Mouse (Mus musculus) lung, postnatal 14 days (tissue): ENCODE data around the gene Trank1.

Source experiments
- DNase-seq: peaks from one replicate; pipeline ENCODE4 v3.0.0; 2021

The Trank1 gene

DNA sequence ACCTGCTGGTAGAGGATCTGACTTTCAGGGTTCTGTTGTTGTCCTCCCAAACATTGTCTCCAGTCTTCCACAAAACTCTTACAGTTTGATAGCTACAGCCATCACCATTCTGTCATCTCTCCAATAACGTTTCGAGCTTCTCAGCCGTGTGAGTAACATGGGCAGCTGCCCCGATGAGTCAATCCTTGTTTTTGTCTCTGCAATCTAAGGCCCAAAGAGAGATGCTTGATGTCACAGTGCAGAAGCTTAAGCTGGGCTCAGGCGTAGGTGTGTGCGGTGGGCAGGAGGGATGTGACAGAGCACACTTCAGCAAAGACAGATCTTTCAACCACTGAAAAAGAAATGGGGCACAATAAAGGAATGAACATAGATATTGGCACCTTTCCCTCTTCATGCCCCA lies 7.5 kb upstream of the Trank1 start:
- DNase-seq: no peak

DNA sequence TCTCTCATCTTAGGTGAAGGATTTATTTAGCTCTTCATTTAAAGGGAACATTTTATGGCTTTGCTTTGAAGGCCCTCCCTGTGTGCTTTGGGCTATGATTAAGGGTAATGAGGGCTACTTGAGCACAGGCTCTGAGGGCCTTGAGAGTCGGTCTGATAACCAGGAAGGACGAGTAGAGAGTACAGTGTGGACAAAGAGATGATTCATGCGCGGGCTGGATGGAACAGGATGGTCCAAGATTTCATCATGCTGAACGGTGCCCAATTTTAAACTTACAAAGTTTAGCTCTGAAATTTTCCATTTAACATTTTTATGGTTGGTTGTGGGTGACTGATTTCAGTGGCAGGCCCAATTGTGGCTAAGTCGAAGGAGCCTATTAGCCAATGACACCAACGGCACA lies 5.4 kb upstream of the Trank1 start:
- no peak for DNase-seq

DNA sequence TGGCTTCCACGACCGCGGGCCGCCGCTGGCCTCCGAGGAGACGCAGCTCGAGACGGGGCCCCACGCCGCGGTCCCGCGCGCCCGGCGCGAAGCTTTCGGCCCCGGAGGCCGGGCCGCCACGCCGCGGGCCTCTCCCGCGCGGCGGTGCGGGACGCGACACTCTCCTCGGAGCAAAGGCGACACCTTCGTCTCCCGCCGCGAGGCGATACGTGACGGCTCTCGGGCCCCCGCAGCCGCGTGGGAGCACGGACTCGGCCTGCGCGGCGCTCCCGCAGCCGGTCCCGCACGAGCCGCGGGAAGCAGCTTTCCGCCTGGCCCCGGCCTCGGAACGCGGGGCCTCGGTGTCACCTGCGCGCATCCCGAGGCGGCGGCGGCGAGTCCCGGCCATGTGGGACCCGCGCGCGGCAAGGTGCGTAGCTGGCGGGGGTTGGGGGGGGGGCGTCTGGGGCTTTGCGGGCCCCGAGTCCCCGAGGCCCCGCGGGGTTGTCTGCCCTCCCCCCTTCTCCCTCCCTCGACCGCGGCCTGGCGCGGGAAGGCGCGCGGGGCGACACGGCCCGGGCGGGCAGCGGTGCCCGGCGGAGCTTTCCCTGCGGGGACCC lies 403 bp downstream of the Trank1 start:
- no peak for DNase-seq

DNA sequence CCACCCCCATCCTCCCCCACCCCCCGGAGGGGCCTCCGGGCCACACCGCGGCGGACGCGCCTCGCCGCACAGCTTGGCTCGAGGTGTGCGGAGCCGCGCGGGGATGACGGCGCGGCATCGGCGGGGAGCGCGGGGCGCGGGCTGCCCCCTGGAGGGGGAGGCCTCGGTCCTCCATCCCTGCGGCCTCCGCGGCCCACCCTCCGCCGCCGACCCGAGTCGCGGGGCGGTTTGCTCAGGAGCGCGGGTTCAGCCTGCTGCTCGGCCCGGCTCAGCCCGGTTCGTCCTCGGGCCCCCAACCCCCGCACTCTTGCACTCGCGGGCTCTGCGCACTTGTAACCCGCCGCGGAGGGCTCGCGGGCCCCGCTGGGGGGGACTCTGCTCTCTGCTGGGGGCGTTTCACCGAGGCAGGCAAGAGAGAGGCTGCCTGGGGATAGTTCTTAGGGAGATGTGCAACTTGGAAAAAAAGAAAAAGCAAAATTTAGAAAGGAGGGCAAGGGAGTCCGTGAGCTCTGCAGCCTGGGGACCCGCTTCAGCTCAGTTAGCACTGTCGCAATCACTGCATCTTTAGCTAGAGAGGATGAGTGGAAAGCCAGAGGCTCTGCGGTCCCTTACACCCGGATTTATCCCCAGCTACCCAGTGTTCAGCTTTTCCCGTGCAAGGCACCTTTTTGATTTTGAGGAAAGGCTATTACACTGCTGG lies 1.1 kb downstream of the Trank1 start:
- DNase-seq: no peak

DNA sequence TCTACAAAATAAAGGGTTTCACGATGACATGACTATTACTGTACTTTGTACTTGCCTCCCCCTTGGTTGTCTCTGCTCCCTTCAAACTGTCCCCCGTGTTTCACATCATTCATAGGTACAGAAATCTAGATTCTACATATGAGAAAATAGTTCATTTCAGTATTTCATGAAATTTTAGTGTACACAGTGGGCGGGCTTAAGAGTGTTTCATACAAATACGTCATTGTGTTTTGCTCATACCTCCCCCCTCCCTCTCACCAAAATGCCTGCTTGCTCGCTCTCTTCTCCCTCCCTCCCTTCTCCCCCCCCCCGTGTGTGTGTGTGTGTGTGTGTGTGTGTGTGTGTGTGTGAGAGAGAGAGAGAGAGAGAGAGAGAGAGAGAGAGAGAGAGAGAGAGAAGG lies 1.8 kb downstream of the Trank1 start:
- DNase-seq: no peak

DNA sequence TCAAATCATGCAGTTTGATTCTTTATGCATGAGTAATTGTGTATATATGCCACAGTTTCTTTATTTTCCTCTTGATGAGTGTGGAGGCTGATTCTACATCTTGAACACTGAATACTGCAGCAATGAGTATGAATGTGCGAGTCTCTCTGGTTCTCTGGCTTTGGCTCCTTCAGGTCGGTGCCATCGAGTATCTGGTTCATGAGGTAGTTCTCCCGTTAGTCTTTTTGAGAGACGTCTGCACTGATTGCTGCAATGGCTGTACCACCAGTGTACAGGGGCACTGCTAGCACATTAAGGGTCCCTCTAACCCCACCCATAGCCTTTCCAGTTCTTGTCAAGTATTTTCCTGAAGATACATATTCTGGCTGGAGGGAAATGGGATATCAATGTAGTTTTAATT lies 2.3 kb downstream of the Trank1 start:
- DNase-seq: no peak

DNA sequence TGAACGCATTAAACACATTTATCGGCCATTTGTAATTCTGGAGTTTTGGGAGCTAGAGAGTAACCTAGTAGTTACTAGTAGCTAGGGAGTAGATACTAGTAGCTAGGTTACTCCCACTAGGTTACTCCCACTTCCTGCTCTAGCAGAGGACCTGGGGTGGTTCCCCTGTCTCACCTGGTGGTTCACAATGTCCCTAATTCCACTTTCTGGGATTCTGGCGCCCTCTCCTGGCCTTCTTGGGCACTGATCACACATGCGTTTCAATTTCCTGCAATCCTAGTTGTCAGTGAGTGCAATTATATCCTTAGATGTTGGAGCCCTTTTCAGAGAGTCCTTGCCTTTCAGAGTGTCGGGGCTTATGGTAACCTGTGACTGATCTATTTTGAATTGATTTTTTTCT lies 2.7 kb downstream of the Trank1 start:
- peak; percentile 53 for DNase-seq

DNA sequence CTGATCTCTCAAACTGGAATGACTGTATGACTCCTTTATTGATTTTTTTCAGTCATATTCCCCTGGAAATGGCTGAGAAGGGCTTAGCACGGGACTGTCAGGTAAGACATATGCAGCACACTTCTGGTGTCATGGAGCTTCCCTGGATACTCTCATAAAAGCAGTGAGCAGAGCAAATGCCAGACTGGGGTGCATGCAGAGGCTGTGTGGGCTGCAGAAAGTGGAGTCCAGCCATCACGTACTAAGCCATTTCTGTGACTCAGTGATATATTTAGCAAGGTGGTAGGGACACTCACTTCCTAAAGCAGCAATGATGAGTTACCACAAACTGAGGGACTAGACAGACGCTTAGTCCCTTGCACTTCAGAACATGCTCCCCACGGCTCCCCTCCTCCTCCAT lies 9.4 kb downstream of the Trank1 start:
- DNase-seq: no peak

DNA sequence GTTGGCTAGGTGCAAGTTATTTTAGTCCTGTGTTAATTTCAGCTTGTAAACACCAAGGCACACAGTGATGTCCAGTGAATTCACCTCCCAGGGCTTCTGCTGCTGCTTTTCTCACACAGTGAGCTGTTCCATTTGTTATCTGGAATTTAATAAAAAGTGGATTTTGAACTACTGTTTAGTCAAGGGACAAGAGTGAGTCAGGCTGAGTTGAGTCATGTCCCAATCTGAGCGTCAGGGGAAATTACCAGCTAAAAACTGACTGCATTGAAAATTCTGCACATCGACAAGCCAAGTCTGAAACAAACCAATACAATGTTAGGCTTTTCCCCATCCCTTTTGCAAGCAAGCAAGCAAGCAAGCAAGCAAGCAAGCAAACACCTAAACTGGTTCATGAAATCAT lies 13.3 kb downstream of the Trank1 start:
- no peak for DNase-seq

DNA sequence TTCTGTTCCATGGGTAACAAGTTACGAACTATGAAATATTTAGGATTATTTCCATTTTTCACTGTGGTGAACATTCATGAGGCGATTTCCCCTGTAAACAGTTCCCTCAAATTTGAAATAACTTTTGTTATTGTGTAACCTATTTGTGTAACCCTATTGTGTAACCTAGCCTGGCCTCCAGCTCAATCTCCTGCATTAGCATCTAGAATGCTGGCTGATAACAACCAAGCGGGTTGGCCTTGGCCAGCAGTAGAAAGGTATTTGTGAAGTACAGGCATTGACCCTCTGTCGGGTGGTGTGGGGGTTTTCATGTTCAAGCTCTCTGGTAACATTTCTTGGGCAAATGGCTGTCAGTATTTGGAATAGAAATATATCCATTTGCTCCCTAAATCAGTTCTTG lies 18.3 kb downstream of the Trank1 start:
- no peak for DNase-seq

DNA sequence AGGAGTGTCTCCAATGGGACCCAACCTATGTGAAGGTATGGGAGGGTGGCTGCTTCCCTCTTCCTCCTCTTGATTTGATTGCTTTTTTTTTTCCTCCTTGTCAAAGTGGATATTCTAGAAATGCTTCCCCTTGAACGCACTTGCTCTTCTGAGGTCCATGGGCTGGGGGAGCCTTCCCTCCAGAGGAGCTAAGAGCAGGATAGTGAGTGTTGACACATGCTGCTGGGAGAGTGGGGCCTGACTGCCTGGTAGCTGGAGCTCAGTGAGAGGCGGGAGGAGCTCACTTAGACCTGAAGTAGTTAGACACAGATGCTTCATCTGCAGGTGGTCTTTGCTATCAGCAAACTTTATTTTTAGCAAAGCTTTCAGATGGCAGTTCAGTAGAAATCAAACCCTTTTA lies 22.3 kb downstream of the Trank1 start:
- no peak for DNase-seq

DNA sequence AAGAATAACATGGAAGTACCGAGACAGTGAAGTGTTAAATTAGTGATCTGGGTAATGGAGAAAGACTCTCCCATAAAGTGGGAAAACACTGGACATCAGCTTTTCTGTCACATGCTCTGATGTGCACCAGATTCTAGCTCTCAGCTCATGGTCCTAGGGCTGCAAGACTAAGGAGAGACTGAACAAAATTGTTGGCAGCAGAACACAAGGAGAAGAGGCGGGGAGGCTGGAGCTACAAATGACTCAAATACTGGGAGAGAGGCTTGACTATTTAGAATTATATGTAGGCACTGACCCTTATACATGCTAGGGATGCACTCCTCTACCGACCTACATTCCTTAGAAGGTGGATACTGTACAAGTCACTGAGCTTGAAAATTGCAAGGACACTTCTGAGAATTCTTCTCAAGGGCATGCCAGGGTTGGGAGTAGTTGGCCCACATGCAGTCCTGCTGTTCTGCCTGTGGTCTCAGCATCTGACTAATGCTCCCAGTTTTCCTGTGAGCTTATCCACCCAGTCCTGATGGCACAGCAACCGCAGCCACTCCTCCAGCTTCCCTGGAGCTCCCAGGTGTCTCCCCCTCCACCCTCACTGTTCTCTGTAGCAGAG lies 23.1 kb downstream of the Trank1 start:
- DNase-seq: no peak

DNA sequence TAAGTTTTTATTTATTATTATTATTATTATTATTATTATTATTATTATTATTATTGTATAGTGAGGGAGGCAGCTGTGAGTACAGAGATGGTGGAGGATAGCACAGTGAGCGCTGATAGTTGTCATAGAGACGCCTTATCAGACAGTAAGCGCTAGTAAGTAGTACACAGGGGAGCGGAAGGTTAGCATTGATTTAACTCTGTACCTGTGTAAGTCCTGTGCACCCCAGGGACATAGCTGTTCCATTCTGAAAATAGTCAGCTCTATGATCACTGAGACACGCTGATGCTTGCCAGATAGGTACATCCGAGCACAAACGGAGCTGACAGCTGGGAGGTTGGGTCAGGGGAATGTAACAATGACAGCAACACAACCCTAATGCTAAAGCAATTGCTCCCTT lies 39.7 kb downstream of the Trank1 start:
- no peak for DNase-seq

DNA sequence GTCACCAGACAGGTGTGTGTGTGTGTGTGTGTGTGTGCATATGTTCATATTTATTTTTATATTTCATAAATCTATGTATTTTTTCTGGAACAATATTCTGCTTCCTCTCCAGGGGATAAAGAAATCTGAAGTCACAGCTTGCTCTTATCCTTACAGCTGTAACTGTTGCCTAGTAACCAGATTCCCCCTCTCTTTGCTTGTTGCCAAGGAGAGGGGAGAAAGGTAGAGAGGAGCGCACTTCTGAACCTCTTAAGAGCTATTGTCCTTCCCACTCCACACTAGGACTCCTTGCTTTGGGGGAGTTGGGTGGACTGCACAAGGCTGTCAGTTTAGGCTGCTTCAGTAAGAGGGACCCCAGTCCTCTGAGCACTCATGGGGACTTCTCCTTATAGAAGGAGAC lies 40.1 kb downstream of the Trank1 start:
- no peak for DNase-seq

DNA sequence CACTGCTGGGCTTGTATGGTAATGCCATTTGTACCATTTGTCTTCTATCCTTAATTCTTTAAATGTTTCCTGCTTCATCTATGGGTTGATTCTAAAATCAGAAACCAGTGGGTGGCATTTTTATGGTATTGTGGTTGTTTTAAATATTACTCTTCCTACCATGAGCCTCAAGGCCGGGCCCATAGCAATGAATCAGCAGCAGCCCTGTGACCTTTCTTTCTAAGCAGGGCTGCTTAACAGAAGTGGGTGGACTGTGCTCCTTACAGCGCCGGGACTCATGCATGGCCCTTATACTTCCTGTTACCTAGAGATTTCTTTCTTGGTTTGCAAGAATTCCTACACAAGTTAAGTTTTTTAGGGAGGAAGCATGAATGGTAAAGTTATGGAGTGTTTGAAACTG lies 41.1 kb downstream of the Trank1 start:
- DNase-seq: no peak

DNA sequence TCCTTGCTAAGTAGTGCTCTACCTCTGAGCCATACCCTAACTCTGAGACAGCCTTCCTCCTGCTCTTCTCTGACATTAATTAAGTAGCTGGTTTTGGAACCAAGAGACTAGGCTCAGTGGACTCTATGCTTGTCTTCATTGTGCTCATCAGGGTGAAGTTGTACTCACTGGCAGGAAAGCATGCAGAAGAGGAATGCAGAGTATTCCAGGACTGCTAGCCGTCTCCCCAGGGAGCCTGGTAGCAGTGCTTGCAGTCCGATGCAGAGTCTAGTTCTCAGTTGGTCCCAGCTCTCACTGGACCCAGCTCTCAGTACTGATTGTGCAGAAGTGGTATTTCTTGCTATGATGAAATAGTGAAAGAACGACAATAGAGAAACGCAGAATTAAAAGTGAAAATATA lies 43.5 kb downstream of the Trank1 start:
- DNase-seq: no peak

DNA sequence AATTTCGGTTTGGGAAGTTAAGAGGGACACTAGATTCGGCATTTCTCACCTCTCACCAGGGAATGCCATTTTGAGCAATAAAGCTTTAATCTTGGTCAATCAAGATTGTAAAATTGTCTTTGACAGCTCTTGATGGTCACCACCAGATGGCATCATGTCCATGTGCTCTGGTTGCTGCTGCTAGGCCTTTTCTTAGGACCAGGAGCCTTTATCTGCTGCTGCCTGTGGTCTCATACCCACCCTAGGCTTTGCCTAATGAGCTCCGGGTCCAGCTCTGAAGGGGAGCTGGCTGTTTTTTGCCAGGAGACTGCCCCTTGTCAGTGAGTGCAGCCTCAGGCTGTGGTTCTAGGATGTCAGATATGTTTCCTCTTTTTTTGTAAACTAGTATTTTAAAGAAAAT lies 44.8 kb downstream of the Trank1 start:
- DNase-seq: peak; percentile 7

DNA sequence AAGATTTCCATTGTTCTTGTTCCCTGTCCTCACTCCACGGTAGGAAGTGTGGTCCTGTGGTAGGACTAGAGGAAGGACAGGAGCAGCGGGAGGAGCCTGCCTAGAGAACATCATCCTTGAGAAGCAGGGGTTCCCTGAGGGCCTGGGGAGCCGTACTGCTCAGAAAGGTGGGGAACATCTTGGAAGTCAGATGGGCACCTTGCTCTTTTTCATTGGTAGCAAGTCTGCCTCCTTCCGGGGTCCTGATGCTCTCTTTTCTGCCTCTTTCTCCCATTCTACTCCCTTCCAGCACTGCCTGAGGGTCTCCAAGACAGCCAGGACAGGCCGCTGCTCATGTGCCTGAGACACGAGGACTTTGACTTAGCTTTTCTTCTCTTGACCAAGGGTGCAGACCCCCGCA lies 52.1 kb downstream of the Trank1 start:
- no peak for DNase-seq

DNA sequence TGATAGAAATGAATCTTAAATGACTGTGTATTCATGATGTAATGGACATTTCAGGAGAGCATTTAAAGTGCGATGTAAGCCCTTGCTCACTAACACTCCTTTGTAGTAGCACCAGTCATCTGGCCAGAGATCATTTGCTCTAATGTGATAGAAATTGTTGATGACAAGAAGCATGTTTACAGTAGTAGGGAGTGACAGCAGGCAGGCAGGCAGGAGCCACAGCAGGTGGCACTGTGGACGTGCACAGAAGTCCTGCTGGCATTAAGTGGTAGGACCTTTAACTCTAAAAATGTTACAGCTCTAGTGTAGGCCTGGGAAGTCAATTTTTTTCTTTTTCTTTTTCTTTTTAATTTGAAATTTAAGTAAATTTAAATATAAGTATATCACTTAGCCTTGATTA lies 56.2 kb downstream of the Trank1 start:
- DNase-seq: no peak

DNA sequence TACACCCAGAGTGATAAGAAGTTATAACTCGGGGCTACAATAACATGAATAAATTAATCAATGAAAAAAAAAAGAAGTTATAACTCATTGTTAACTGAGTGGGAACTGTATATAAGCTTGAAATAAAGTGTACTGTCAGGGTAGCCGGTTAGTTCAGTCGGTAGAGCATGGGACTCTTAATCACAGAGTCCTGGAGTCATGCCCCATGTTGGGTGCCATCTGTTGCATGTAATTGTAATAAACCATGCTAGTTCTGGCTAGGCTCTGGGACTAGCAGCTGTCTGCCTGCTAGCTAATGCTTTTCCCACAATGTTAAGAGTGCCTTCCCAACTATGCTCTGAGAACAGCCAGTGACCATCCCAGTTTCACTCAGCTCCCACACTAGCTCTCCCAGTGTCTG lies 60.5 kb downstream of the Trank1 start:
- no peak for DNase-seq

DNA sequence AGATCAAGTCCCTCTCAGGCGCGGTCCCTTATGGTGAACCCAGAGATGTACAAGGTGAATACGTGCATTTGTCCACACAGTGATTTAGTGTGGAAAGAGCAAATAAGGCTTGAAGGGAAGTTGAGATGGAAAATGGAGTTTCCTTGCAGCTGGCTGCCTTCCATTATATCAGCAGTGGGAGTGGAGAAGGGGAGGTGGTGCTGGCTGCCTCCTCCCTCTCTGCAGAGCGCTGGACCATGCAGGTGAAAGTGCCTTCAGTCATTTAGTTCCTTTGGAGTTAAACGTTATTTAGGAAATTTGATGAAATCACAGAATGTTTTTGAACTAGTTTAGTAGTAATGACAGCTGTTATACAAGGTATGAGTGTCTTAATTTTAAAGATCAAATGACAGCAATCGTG lies 66.3 kb downstream of the Trank1 start:
- no peak for DNase-seq

DNA sequence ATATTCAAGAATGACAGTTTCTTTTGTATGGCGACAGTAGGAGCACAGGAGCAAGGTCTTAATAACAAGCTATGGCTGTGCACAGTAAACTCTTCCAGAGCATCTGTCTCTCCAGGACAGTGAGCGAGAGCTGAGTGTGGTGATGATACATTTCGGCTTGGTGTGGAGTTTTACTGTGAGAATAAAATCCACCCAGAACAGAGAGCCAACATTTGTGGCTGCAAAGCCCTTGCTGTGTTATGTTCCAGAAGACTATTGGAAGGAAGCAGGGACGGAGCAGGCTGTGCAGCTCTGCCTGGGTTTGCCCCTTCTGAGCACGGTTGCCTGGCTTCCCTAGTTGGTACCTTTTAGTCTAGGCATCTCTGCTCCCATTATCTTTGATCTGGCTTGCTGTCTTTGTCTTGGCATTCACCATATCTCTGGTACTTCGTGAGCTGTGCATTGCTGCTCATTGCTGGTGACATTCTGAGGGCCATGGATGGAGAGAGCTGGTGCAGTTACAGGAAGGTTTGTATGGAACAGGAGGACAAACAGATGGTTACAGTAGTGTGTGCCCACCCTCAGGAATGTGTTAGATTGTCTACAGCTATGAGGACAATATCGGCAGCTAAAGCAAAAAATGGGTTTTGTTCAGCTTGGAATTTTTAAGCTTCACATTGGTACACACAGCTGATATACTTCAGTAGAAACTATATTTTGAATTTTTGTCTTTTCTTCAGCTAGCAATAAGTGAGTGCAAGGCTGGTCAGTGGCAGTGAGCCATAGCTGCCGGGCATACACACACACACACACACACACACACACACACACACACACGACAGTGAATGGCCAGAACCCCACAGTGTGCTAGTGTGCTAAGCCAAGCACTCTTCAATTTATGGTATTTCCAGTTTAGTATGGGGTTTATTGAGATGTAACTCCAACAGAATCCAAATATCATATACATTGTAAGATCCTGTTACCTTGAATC lies 69.8 kb downstream of the Trank1 start:
- DNase-seq: no peak

DNA sequence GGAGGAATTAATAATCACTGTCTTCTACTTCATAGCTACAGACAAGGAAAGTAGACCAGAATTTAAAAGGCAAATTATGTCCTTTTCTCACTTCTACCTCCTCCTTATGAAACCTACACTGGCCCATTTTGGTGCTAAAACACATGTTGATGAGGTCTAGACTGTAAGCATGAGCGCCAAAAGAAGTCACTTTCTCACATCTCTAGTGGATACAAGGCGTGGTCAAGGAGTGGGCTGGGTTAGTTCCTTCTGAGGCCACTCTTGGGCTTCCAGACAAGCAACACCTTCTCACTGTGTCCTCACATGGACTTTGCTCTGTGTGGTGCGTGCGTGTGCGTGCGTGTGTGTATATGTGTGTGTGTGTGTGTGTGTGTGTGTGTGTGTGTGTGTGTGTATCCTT lies 70.9 kb downstream of the Trank1 start:
- DNase-seq: no peak

DNA sequence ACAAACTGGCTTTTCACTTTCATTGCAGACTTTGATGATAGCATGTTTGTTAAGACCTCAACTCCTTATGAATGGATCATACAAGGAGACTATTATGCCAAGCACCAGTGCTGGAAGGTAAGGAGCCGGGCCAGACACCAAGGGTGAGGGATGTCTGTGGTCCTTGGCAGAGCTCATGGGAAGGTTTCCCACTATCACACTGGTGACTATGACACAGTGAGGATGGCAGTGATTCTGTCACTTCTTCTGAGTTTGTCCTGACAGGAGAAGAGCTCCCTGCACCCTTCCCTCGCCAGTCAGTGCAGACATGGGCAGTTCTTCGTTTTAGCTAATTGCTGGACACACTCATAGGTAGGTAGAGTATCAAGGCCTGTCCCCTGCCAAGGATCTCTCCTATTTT lies 71.5 kb downstream of the Trank1 start:
- DNase-seq: no peak
